37 mouse cellular contexts compared by ENCODE assay signal in genomic region chr11:121019501-121019900, GRCm38 (mm10). TPM values are rescaled to one million over a fixed set of nuclear protein-coding genes. Genes with fewer than 3 reads are reported as not detected.
"Had no signal": no experiment of that assay in that cellular context is flagged by ENCODE, and none has a peak within 500 bp of the region (broad histone marks: within the 10 kb centered on the region; RNA-seq: fewer than 3 reads in every experiment).

No protein-coding gene starts in this region.

- H3K4me1 ChIP-seq: hindbrain, embryonic 13.5 days; hindbrain, embryonic 15.5 days; limb, embryonic 12.5 days had no signal

- ATAC-seq: hindbrain, postnatal 0 days; inflammation-experienced regulatory T-cells, adult 6 months; intestine, embryonic 15.5 days; intestine, postnatal 0 days had no signal

- H3K36me3 ChIP-seq: heart, embryonic 13.5 days; heart, embryonic 15.5 days; hindbrain, embryonic 13.5 days; hindbrain, embryonic 15.5 days; intestine, embryonic 15.5 days; limb, embryonic 10.5 days; limb, embryonic 12.5 days had no signal

- H3K27me3 ChIP-seq: heart, embryonic 15.5 days; hindbrain, embryonic 13.5 days; hindbrain, embryonic 15.5 days; intestine, embryonic 15.5 days; limb, embryonic 12.5 days had no signal

- H3K27ac ChIP-seq: gastrocnemius, adult 2 months; heart, adult 2 months; heart, embryonic 13.5 days; heart, embryonic 15.5 days; hindbrain, embryonic 13.5 days; hindbrain, embryonic 15.5 days; hindbrain, postnatal 0 days; intestine, embryonic 15.5 days; layer of hippocampus, adult 2 months; left cerebral cortex, adult 2 months; limb, embryonic 10.5 days; limb, embryonic 12.5 days had no signal

- H3K4me3 ChIP-seq: gastrocnemius, adult 2 months; heart, adult 2 months; heart, embryonic 13.5 days; heart, embryonic 15.5 days; hindbrain, embryonic 13.5 days; hindbrain, embryonic 15.5 days; intestine, embryonic 15.5 days; layer of hippocampus, adult 2 months; left cerebral cortex, adult 2 months; limb, embryonic 10.5 days; limb, embryonic 12.5 days had no signal

- DNase-seq: gastrocnemius, adult 2 months; gastrocnemius, postnatal 10 days; gastrocnemius, postnatal 25 days; heart, adult 2 months; heart, postnatal 14 days; heart, postnatal 36 days; kidney, adult 18-20 months; kidney, adult 8-10 months; kidney, postnatal 10 days; kidney, postnatal 4 days; liver had no signal

RNA-seq across cellular contexts. Expression of gene Cd7, which starts 19.7 kb away (rescaled TPM):
- total RNA-seq: gastrocnemius, adult 2 months; gastrocnemius, postnatal 10 days; gastrocnemius, postnatal 25 days; gastrocnemius, postnatal 4 days; hindbrain, postnatal 0 days; layer of hippocampus, adult 2 months; layer of hippocampus, postnatal 10 days; layer of hippocampus, postnatal 25 days had no signal
- polyA plus RNA-seq: heart, embryonic 11.5 days; heart, postnatal 0 days; hindbrain, embryonic 11.5 days; hindbrain, embryonic 13.5 days; hindbrain, embryonic 15.5 days; hindbrain, postnatal 0 days; kidney, embryonic 14.5 days; limb, embryonic 10.5 days; limb, embryonic 12.5 days had no signal

RNA-seq across cellular contexts. Expression of gene Sectm1b, which starts 43.9 kb away (rescaled TPM):
- total RNA-seq: gastrocnemius, adult 2 months; gastrocnemius, postnatal 10 days; gastrocnemius, postnatal 25 days; gastrocnemius, postnatal 4 days; granulocyte monocyte progenitor cell, adult 5-6 weeks; heart, adult 2 months; heart, postnatal 14 days; heart, postnatal 36 days; hematopoietic stem cell, adult 5-6 weeks; hindbrain, postnatal 0 days; layer of hippocampus, adult 2 months; layer of hippocampus, postnatal 10 days; layer of hippocampus, postnatal 25 days; left cerebral cortex, adult 2 months; left cerebral cortex, postnatal 14 days; left cerebral cortex, postnatal 36 days had no signal
- polyA plus RNA-seq: frontal cortex, adult 2 months; heart, adult 2 months; heart, embryonic 11.5 days; heart, embryonic 13.5 days; heart, embryonic 15.5 days; hindbrain, embryonic 11.5 days; hindbrain, embryonic 13.5 days; hindbrain, embryonic 15.5 days; hindbrain, postnatal 0 days; inflammation-experienced regulatory T-cells, adult 6 months; kidney, embryonic 14.5 days; limb, embryonic 10.5 days; limb, embryonic 12.5 days; limb, embryonic 14.5 days; liver, embryonic 11.5 days had no signal
